Mouse (Mus musculus) left cerebral cortex, postnatal 14 days (tissue): Measurements from ENCODE around the gene Maea. TPM values are rescaled to one million over a fixed set of nuclear protein-coding genes. Genes with fewer than 3 reads are reported as not detected.

Experiments
- total RNA-seq, 2 experiments: library from RNA; stranded (reverse); gene quantifications; 2 replicates each; pipeline ENCODE4 v1.2.3; 2021

The Maea gene
- total RNA-seq, 2 experiments from 2014 or later: 81.9 to 87.6 TPM

Other genes with a start within 250 kb of the Maea start
- under 1 TPM in 1 of 2 experiments, not detected in 1; 0.13 TPM for gene Slc5a1, start 231.3 kb upstream of the Maea start, total RNA-seq
- 1 to 10 TPM in 1 of 2 experiments, under 1 TPM in 1; 0.55 to 1.1 TPM for gene Spon2, start 117.1 kb upstream of the Maea start, total RNA-seq
- 100 to 1,000 TPM; 282 to 291 TPM for gene Ctbp1, start 60.5 kb upstream of the Maea start, total RNA-seq
- 1 to 10 TPM; 6.8 to 7.9 TPM for gene Uvssa, start 43.0 kb downstream of the Maea start, total RNA-seq
- not detected for gene Nkx1-1, start 98.5 kb downstream of the Maea start, total RNA-seq